Mouse (Mus musculus): Measurements from ENCODE around the gene Ipo13. TPM values are rescaled to one million over a fixed set of nuclear protein-coding genes. Genes with fewer than 3 reads are reported as not detected.

The Ipo13 gene
- polyA plus RNA-seq, 1 experiment from 2014 or later: 66.9 TPM

DNA sequence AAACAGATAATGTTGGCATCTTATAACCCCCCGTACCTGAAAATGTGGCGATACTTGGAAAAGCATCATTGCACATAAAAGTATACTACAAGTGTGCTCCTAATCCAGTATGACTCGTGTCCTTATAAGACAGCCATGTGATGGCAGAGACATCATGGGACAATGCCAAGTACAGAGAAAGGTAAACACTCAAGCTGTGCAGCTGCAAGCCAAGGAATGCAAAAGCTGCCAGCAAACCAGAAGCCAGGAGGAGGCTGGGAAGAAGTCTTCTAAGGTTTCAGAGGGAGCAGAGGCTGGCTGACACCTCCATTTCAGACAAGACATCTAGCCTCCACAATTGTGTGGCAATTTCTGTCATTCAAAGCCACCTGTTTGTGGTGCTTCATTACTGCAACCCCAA is 8.6 kb downstream of the Ipo13 start:
- Histone ChIP-seq H3K36me3 (ENCODE audit: control insufficient read depth, insufficient read depth, low read length) (peaks cover 33% of the 10 kb centered on the region), H3K9me3 (replicated peaks; ENCODE audit: control insufficient read depth, low read length, poor library complexity, severe bottlenecking) (no peaks in the 10 kb centered on the region), H3K27me3 (ENCODE audit: control insufficient read depth, insufficient read depth, low read depth, low read length) (no peaks in the 10 kb centered on the region), H3K4me1 (ENCODE audit: control insufficient read depth, insufficient read depth, low read length) (peaks cover 32% of the 10 kb centered on the region), H3K27ac (ENCODE audit: low read length) (no peak overlapping the region), H3K4me3 (ENCODE audit: low read depth, low read length) (no peak overlapping the region), H3K4me2 (ENCODE audit: low read length) (no peak overlapping the region), H3K9ac (ENCODE audit: low read depth, low read length) (no peak overlapping the region)
- 91% methylated on average over 3 of the region's 3 CpGs for WGBS
- no peak for ATAC-seq

DNA sequence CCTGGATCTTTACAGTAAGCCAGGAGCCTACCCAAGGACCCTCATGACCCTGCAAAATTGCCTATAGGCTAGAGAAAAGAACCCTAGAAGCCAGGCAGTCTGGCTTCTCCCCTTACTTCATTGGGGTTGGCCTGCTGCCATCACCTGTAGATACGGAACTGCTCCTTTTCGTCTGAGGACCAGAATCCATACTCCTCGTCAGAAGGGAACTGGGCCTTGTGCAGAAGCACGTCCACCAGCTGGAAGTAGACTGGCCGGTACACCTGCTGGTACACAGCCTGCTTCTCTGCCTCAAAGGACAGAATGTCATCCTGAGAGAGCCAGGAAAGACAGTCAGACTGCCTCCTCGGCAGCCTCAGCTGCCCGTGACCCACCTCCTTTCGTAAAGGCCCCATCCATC is 10.0 kb downstream of the Ipo13 start:
- H3K36me3 ChIP-seq (ENCODE audit: control insufficient read depth, insufficient read depth, low read length): peaks cover 41% of the 10 kb centered on the region
- no peaks in the 10 kb centered on the region for H3K27me3 ChIP-seq (ENCODE audit: control insufficient read depth, insufficient read depth, low read depth, low read length)
- H3K27ac ChIP-seq (ENCODE audit: low read length): no peak overlapping the region
- H3K4me3 ChIP-seq (ENCODE audit: low read depth, low read length): no peak overlapping the region
- no peaks in the 10 kb centered on the region for H3K9me3 ChIP-seq (replicated peaks; ENCODE audit: control insufficient read depth, low read length, poor library complexity, severe bottlenecking)
- peaks cover 19% of the 10 kb centered on the region for H3K4me1 ChIP-seq (ENCODE audit: control insufficient read depth, insufficient read depth, low read length)
- ATAC-seq: no peak
- no peak overlapping the region for H3K9ac ChIP-seq (ENCODE audit: low read depth, low read length)
- 92% methylated on average over 8 of the region's 8 CpGs for WGBS
- H3K4me2 ChIP-seq (ENCODE audit: low read length): no peak overlapping the region

DNA sequence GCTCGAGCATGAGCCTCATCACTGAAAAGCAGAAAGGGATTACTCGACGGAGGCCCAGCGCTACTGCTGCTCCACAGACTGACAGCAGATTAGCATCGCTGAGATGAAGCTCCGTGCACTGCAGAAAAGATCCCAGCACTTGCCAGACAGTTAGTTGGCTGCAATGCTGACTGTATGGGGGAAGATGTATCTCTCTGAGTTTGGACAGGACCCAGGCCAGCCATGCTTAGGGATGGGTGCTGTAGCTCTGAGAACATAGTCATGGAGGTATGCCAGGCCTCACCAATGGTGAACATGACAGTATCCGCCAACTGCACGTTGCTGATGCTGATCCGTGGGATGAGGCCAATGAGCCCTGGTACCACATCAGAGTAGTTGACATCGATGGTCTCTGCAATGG is 10.7 kb downstream of the Ipo13 start:
- no peak for ATAC-seq
- 86% methylated on average over 10 of the region's 10 CpGs for WGBS
- Histone ChIP-seq H3K4me1 (ENCODE audit: control insufficient read depth, insufficient read depth, low read length) (peaks cover 13% of the 10 kb centered on the region), H3K9ac (ENCODE audit: low read depth, low read length) (no peak overlapping the region), H3K36me3 (ENCODE audit: control insufficient read depth, insufficient read depth, low read length) (peaks cover 46% of the 10 kb centered on the region), H3K27me3 (ENCODE audit: control insufficient read depth, insufficient read depth, low read depth, low read length) (no peaks in the 10 kb centered on the region), H3K9me3 (replicated peaks; ENCODE audit: control insufficient read depth, low read length, poor library complexity, severe bottlenecking) (no peaks in the 10 kb centered on the region), H3K4me2 (ENCODE audit: low read length) (no peak overlapping the region), H3K4me3 (ENCODE audit: low read depth, low read length) (no peak overlapping the region), H3K27ac (ENCODE audit: low read length) (no peak overlapping the region)

DNA sequence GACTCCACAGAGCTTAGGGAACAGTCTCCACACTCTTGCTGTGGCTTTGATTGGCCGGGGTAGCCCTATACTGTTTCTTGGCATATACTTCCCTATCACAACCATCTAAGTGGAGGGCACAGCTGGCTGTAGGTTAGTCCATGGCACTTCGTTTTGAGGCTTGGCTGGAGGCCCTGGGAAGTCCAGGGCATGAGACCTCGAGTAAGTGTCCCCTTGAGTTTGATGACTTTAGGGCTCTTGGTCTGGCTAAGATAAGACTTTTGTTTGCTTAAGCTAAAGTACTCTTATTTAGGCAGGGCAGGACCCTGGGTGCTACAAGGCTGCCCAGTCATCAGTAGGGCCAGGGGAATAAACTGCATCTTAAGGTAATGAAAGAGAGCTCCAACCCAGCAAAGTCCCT is 16.7 kb downstream of the Ipo13 start:
- Histone ChIP-seq H3K36me3 (ENCODE audit: control insufficient read depth, insufficient read depth, low read length) (peaks cover 46% of the 10 kb centered on the region), H3K4me3 (ENCODE audit: low read depth, low read length) (no peak overlapping the region), H3K9me3 (replicated peaks; ENCODE audit: control insufficient read depth, low read length, poor library complexity, severe bottlenecking) (no peaks in the 10 kb centered on the region), H3K4me1 (ENCODE audit: control insufficient read depth, insufficient read depth, low read length) (no peaks in the 10 kb centered on the region), H3K27me3 (ENCODE audit: control insufficient read depth, insufficient read depth, low read depth, low read length) (no peaks in the 10 kb centered on the region), H3K9ac (ENCODE audit: low read depth, low read length) (no peak overlapping the region), H3K27ac (ENCODE audit: low read length) (no peak overlapping the region), H3K4me2 (ENCODE audit: low read length) (no peak overlapping the region)
- 87% methylated on average over 3 of the region's 3 CpGs for WGBS
- no peak for ATAC-seq

DNA sequence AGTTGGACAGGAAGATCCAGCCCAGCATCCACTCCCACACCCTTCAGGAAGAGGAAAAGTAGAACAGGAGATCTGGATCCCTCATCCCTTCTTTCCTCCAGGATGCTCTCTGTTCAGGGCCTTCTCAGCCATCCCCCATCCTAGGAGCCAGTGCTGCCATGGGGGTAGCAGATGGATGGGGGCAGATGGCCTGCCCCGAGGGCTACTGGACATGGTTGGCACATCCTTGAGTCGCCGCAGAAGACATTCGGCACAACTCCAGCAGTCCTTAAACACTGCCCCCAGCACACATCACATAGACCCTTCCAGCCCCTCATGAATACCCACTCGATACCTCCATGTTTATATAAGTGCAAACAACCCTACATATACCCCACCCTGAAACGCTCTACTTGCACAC is 18.8 kb downstream of the Ipo13 start:
- peaks cover 4% of the 10 kb centered on the region for H3K4me1 ChIP-seq (ENCODE audit: control insufficient read depth, insufficient read depth, low read length)
- H3K27me3 ChIP-seq (ENCODE audit: control insufficient read depth, insufficient read depth, low read depth, low read length): no peaks in the 10 kb centered on the region
- H3K27ac ChIP-seq (ENCODE audit: low read length): no peak overlapping the region
- H3K9me3 ChIP-seq (replicated peaks; ENCODE audit: control insufficient read depth, low read length, poor library complexity, severe bottlenecking): no peaks in the 10 kb centered on the region
- no peak overlapping the region for H3K4me2 ChIP-seq (ENCODE audit: low read length)
- H3K36me3 ChIP-seq (ENCODE audit: control insufficient read depth, insufficient read depth, low read length): peaks cover 32% of the 10 kb centered on the region
- H3K4me3 ChIP-seq (ENCODE audit: low read depth, low read length): no peak overlapping the region
- no peak overlapping the region for H3K9ac ChIP-seq (ENCODE audit: low read depth, low read length)
- no peak for ATAC-seq
- 98% methylated on average over 6 of the region's 6 CpGs for WGBS

DNA sequence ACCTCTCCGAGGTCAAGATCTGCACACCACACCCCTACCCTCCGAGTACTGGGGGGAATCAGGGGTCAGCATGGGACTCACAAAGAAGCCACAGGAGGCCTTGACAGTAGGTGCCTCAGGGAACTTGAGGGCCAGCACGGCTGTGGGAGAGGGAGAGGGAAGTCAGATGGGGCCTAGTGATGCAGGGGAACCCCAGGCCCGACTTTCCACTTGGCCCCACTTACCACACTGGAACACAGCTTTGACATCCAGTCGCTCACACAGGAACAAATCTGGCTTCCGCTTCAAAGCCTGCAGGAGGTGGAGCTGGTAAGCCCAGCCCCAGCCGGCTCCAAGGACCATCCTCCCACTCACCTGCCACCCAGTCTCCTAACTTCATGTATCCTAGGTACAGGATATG is 19.5 kb downstream of the Ipo13 start:
- WGBS: 87% methylated on average over 7 of the region's 7 CpGs
- H3K4me2 ChIP-seq (ENCODE audit: low read length): no peak overlapping the region
- H3K9ac ChIP-seq (ENCODE audit: low read depth, low read length): no peak overlapping the region
- no peaks in the 10 kb centered on the region for H3K9me3 ChIP-seq (replicated peaks; ENCODE audit: control insufficient read depth, low read length, poor library complexity, severe bottlenecking)
- no peaks in the 10 kb centered on the region for H3K27me3 ChIP-seq (ENCODE audit: control insufficient read depth, insufficient read depth, low read depth, low read length)
- peaks cover 7% of the 10 kb centered on the region for H3K4me1 ChIP-seq (ENCODE audit: control insufficient read depth, insufficient read depth, low read length)
- H3K4me3 ChIP-seq (ENCODE audit: low read depth, low read length): no peak overlapping the region
- H3K36me3 ChIP-seq (ENCODE audit: control insufficient read depth, insufficient read depth, low read length): peaks cover 27% of the 10 kb centered on the region
- ATAC-seq: no peak
- H3K27ac ChIP-seq (ENCODE audit: low read length): no peak overlapping the region

DNA sequence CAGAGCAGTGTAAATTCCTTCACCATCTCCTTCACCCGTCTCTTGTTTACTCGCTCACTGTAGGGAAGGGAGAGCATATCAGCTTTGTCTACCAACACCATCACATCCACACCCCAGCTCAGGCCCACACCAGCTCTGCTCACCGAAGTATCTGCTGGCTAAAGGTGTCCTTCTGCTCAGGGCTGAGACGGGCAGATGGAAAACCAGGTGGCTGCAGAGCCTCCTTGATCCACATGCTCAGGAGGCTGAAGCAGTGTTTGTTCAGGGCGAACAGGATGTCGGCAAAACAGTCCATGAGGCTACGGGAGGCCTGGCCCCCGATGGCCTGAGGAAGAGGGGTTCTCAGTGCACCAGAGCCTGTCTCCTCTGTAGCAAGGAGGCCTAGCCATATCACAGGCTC is 20.2 kb downstream of the Ipo13 start:
- no peaks in the 10 kb centered on the region for H3K27me3 ChIP-seq (ENCODE audit: control insufficient read depth, insufficient read depth, low read depth, low read length)
- no peak overlapping the region for H3K27ac ChIP-seq (ENCODE audit: low read length)
- no peaks in the 10 kb centered on the region for H3K9me3 ChIP-seq (replicated peaks; ENCODE audit: control insufficient read depth, low read length, poor library complexity, severe bottlenecking)
- peaks cover 7% of the 10 kb centered on the region for H3K4me1 ChIP-seq (ENCODE audit: control insufficient read depth, insufficient read depth, low read length)
- WGBS: 94% methylated on average over 8 of the region's 8 CpGs
- no peak overlapping the region for H3K4me3 ChIP-seq (ENCODE audit: low read depth, low read length)
- no peak overlapping the region for H3K9ac ChIP-seq (ENCODE audit: low read depth, low read length)
- no peak for ATAC-seq
- H3K36me3 ChIP-seq (ENCODE audit: control insufficient read depth, insufficient read depth, low read length): peaks cover 23% of the 10 kb centered on the region
- H3K4me2 ChIP-seq (ENCODE audit: low read length): no peak overlapping the region

DNA sequence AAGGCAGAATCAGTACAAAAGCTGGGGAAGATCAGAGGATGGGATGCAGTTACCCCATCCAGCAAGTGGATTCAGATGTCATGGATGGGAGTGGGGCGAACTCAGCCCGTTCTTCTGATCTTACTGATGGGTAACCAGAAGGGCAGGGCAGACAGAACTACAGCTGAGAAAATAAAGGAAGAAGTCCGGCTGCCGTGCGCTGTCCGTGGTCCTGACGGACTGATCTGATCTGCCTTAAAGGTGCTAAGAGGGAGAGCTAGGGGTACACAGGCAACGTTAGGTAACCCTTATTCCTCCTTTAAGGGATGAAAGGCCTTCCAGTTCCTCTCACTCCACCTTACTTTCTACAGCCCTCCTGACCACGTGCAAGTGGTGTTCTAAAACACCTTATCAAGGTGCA is 21.4 kb downstream of the Ipo13 start:
- Histone ChIP-seq H3K36me3 (ENCODE audit: control insufficient read depth, insufficient read depth, low read length) (peaks cover 14% of the 10 kb centered on the region), H3K27ac (ENCODE audit: low read length) (no peak overlapping the region), H3K9me3 (replicated peaks; ENCODE audit: control insufficient read depth, low read length, poor library complexity, severe bottlenecking) (no peaks in the 10 kb centered on the region), H3K27me3 (ENCODE audit: control insufficient read depth, insufficient read depth, low read depth, low read length) (no peaks in the 10 kb centered on the region), H3K4me3 (ENCODE audit: low read depth, low read length) (no peak overlapping the region), H3K4me1 (ENCODE audit: control insufficient read depth, insufficient read depth, low read length) (peaks cover 7% of the 10 kb centered on the region), H3K9ac (ENCODE audit: low read depth, low read length) (no peak overlapping the region), H3K4me2 (ENCODE audit: low read length) (no peak overlapping the region)
- ATAC-seq: no peak
- 26% methylated on average over 9 of the region's 9 CpGs for WGBS

DNA sequence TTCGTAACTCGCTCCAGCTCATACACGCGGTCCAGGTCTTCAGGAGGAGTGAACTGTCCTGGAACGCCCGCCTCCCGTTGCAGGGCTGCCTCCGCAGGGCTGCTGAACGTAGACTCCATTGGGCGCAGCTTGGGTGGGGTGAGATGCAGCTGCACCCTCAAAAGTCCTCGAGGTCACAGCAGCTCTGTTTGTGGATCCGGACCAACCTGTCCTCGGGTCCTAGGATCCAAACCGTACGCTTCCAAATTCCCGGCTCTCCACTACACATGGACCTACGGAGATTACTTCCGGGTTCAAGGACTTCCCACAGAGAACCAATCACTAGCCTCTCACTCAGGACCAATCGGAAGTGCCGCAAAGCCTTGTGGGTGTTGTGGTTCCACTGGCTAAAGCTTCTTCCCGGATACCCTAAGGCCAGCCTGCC is 23.0 kb downstream of the Ipo13 start, which contains the start of gene Dph2:
TSS of gene Dph2 (minus strand) at position 295 of the 424 bp plus-strand sequence.
- Histone ChIP-seq H3K27me3 (ENCODE audit: control insufficient read depth, insufficient read depth, low read depth, low read length) (no peaks in the 10 kb centered on the region), H3K9me3 (replicated peaks; ENCODE audit: control insufficient read depth, low read length, poor library complexity, severe bottlenecking) (no peaks in the 10 kb centered on the region), H3K9ac (ENCODE audit: low read depth, low read length) (peak within 1 kb of the TSS; percentile 62), H3K4me2 (ENCODE audit: low read length) (peak within 1 kb of the TSS; percentile 92), H3K27ac (ENCODE audit: low read length) (no peak within 1 kb of the TSS), H3K4me1 (ENCODE audit: control insufficient read depth, insufficient read depth, low read length) (peaks cover 12% of the 10 kb centered on the region), H3K36me3 (ENCODE audit: control insufficient read depth, insufficient read depth, low read length) (peaks cover 6% of the 10 kb centered on the region; the same call in 1 of the 2 replicates), H3K4me3 (ENCODE audit: low read depth, low read length) (peak within 1 kb of the TSS; percentile 69)
- ATAC-seq: peak; percentile 85
- under 1% methylated on average over 21 of the region's 21 CpGs for WGBS
